Mouse (Mus musculus) kidney, adult 18-20 months (tissue): ENCODE data around the gene Yod1.

Experiments used
- DNase-seq: peaks from one replicate; pipeline ENCODE4 v3.0.0; 2021

The Yod1 gene

DNA sequence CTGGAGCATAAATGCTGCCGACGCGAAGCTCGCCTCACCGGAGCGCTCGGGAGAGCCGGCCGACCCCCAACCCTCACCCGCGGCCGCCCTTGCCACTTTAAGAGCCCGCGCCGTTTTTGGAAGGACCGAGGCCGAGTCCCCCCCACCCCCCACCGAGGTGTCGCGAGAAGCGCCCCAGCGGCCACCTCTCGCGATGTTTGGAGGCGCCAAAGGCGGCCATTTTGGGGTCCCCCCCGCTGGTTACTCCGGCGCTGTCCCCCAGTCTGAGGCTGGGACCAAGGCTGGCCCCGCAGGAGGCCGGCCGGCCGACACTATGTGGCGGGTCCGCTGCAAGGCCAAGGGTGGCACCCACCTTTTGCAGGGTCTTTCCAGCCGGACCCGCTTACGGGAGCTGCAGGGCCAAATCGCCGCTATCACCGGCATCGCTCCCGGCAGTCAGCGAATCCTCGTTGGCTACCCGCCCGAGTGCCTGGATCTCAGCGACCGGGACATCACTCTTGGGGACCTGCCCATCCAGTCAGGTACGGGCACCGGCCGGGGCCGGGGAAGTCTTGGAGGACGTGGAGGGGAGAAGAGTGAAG, at the start of gene Yod1:
TSS of gene Yod1 (plus strand) at position 37 of the 581 bp plus-strand sequence.
- DNase-seq, result peak; percentile 92

DNA sequence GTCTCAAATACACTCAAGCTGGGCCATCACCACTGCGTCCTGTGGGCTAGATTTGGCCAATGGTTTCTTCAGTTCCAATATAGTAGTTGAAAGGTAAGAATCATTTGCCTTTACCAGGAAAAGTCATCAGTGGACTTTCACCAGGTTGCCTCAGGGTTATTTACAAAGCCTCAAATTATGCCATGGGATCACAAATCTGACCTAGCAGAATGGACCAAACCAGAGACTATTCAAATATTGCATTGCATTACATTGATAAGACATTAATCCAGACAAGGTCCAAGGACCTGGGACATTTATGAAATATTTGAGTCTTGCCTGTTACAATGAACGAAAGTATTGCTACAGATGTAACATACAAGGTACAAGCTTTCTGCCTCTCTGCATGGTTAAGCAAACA, 38.6 kb upstream of the Yod1 start:
- no peak for DNase-seq

DNA sequence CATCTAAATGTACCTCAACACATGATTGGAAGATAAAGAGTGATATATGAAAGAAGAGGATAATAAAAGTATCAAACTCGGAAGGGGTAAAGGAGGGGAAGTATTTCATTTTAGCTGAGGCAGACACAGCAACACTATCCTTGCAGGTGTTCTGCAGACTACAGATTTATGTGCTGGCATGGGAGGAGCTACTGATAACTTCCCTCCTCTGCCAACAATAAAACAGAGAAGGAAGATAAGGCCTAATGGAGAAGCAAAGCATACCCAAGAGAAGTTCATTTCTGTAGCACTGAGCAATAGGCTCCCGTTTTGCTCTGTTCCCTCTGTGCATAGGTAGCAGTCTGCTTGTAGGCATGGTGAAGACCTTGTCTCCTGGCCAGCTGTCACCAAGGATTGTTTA, 36.1 kb upstream of the Yod1 start:
- no peak for DNase-seq

DNA sequence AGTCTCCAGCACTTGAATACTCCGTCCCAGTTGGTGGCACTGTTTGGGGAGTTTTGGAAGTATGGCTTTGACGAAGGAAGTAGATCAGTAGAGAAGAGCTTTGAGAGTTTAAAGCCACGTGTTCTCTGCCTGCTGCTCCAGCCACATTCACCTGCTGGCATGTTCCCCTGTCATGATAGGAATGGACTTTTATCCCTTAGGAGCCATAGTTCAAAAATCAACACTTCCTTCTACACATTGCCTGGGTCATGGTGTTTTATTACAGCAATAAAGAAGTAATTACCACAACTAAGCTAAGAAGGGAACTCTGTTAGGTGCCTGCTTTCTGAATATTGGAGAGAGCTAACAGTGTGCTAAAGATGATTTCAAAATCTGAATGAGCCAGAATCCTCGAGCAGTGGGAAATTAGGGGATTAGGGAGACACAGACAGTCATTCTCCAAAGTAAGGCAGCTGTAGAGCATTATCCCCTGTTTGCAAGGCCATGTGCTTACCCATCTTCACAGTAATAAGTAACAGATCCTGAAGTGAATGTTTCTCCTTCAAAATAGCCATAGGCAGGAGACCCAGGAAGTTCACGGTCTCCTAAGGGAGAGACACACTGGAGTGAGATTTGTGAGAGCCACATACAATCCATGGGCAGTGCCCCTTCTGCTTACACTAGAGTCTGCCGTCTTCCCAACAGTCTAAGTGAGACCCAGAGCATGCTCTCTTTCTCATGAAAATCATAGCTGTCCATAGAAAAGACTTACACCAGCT, 35.3 kb upstream of the Yod1 start:
- no peak for DNase-seq

DNA sequence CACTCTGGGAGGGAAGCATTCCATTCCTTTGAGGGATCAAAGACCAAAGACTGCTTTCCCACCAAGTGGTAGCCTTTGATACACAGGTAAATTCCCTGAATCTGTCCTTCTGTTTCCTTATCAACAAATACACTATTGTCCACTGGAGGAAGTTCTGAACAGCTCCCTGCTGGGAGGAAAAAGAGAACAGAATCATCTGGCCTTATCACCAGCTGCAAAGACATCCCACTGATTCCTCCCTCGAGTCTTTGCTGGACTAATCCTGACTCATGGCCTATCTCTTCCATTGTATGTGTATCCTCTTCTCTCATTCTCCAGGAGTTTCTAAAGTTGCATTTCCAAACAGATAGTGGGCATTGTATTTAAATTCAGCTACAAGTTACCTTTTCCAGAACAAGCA, 33.2 kb upstream of the Yod1 start:
- DNase-seq, result no peak

DNA sequence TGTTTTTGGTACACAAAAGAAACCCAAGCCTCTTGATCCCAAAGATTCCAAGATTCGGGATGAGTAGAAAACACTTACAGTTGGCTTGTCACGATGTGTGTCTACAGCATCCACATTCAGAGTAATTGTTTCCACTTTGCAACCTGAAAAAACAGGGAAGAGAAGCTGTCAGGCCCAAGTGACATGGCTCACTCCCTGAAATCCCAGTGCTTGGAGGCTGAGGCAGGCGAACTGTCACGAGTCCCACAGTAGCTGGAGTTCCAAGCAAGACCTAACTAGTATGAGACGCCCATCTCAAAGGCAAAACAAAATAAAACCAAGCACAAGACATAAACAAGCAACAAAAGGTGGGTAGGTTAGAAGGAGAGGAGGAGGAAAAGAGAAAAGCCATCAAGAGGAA, 18.5 kb upstream of the Yod1 start:
- no peak for DNase-seq

DNA sequence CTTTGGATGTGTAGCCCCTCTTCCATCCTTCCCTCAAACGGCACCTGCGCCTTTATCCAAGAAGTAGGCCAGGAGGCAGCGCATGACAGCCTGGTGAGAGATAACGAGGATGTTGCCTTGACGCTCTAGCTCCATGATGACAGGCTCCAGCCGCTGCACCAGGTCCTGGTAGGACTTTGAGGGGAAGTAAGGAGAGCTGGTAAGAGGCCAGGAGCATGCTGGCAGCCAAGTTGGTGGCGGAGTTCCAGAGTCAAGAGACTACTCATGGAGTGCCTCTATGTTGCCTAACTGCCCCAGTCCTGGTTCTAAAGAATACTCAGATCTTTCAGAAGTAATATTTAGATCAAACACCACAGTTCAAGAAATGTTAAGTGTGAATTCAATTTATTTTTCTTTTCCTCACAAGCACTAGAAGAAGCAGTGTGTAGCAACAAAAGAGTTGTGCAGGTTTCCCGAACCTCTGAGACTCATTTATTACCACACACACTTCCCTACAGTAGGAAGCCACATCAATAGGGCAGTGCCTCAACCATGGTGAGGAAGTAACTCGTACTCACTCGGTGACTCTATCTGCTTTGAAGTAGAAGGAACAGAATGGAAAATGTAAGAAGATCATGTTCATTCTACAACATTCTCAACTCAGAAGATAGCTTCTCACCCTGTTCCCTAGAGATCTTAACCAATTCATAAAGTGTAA, 17.0 kb upstream of the Yod1 start:
- DNase-seq, result no peak

DNA sequence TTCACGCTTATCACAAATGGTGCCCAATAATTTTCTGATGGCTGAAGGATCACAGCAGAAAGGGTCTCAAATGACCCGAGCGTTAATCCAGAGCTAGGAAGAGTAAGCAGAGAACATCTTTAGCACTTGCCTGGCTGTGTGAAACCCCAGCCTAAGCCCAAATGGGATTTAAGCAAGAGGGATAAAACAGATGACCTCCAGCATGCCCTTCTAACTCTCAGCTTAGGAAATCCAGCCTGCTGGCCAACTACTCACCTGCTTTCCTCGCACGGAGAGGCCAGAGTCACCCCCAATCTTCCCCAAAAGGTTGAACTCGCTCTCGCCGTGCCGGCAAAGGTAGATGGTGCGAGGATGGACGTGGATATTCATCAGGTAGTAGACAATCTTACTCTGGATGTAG, 15.2 kb upstream of the Yod1 start:
- no peak for DNase-seq

DNA sequence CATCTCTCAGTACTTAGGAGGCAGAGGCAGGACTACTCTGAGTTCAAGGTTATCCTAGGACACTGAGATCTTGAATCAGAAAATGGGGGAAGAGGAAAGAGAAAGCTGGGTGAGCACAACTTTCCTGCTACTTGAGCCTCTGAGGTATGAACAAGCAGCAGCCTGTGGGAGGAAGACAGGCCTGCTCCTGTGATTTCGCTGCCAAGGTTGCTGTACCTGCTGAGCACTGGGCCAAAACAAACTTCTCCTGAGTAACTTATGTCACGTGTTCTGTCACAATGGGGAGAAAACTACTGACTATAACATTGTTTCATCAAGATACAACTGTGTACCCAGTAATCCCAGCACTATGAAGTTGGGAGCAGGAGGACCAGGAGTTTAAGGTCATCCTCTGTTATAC, 13.5 kb upstream of the Yod1 start:
- DNase-seq, result no peak

DNA sequence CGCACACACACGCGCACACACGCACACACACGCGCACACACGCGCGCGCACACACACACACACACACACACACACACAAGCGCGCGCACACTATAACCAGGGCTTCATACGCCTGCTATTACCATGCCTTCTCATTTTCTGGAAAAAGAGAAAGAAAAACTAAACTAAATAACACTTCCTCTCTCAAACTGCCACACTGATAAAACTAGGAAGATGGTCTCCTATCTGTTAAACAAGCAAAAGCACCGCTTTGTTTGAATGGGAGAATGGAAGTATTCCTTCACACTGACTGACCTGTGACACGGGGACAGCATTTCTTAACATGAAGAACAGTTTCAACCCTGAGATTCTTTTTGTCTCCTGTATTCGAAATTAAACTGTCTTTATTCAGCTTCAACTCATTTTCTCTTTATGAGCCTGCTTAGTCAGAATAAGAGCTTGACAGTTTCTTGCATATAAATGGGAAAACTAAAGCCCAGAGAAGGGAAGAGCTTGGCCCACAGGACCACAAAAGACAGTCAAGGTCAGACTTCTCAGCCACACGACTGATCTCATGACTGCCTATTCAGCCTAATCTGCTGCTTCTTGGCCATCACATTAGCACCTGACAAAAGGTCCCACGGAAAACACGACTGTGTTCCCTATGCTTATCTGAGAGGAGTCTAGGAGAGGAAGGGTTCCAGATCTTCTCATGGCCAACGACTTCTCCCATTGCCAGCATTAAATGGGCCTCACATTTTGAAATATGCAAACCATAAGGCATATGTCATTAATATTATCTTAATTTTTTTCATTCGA, 6.6 kb upstream of the Yod1 start:
- DNase-seq, result no peak

DNA sequence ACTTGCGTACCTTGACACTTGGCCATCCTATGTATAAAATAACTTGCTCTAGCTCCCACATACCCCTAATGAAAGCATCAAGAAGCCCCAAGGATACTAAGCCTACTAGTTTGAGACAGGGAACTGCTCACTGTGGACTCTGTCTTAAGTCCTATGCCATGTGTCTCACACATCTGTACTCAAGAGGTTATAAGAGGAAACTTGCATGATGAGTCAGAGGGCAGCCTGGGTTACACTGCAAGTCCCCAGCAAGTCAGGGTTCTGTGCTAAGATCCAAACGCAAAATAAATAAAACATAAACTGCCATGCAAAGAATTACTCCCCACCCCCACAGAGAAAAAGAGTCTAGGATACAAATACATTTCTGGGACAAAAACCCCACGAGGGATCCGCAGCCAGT, 3.1 kb upstream of the Yod1 start:
- DNase-seq, result no peak

DNA sequence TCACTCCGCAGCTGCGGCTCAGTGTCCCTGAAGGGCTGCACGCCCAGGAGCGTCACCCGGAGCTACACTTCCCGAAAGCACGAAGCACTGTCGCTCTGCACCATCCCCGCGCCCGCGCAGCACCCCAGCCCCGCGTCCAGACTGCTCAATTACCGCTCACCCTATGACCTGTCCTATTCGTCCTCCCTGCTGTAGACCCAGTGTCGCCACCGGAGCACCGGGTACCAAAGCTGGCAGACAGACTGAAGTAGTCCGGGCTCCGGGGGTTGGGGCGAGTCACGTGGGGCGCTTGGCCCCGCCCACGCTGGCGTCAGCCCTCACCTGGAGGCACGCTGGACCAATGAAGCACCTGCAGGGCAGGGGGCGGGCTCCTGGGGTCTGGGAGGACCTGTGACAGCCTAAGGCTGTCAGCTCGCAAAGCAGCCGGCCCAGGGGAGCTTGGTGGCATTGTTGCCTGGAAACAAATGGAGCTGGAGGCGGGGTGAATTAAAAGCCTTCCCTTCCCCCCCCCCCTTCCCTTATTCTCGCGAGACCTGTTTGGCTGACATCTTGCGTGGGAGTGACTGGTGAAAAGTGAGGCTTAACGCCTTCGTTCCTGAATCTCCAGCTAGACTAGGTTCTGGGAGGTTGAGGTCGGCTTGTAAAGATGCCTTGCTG, 1.4 kb upstream of the Yod1 start, which contains the start of gene Gm29427:
TSS of gene Gm29427 (minus strand) at position 239 of the 657 bp plus-strand sequence.
- DNase-seq, result peak; percentile 98

DNA sequence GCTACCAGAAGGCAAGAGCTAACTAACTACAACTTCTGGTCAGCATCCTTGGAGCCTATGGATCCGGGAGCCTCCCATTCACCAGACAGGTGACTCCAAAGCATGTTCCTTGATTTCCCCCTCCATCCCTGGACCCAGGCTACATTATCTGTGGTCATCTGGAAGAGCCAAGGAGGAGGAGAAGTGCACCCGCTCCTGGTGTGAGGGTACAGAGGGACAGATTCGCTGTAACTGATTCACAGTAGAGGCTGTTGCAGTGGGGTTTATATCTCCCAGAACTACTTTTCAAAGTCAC, 962 bp upstream of the Yod1 start:
- no peak for DNase-seq

DNA sequence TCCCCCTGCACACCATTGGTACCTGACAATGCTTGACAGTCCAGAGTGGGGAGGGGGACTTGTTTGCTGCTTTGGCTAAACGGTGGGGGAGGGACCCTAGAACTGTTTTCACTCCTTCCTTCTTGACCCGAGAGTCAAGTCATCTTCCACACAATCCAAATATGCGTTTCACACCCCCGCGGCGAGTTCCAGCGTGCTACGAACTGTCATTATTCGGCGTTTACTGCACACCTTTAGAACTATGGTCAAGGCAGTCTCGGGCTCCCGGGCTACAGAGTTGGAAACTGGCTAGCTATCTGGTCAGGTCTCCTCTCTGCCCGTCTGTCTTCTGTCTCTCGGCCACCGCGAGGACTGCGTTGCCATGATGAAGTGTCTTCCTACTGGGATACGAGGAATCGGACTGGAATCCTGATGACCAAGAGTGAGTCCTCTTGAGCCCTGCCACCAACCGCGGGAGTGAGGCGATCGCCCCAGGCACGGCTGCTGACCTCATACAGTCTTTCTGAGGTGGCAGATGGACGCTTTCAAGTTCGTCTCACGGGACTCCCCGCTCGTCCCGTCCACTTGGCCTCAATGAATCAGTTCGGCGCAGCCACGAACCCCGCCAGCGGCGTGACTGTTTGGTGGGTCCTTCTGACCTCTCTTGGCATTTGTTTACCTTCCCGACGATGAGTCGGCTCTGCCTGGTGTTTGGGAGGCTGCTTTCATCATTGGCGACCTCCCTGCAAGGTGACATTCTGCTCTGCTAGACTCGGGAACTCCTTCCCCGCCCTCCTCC, 425 bp upstream of the Yod1 start:
- no peak for DNase-seq

DNA sequence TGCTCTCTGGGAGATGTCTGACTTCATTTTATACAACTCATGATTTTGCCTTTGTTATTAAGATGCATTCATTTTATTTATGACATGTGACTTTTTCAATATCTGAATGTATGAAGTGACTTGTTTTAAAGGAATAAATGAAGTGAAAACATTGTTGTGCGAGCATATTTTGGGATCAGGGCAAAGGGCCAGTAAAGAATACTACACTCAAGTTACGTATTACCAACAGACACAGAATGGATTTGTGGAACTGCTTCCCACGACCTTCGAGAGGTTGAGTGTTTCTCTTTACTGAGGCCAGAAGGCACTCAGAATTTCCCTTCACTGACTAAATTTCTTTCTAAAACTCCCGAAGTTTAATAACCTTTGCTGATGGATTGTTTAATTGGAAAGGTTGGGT, 7.1 kb downstream of the Yod1 start:
- DNase-seq, result no peak

DNA sequence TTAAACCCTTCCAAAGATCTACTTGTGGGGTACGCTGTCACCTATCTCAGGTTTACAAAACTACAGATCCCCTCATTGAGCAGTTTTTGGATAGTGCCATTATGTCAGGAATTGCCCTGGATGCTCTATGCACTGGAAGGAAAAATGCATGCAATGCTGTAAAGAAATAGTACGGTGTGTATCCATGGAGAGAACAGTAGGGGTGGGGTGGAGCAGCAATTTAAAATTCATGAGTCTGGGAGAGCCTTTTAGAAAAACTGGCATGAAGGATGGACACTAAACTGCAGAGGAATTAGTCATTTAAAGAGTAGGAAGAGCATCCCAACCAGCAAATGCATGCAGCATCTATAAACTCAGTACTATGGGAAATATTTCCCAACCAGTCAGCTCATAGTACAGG, 9.3 kb downstream of the Yod1 start:
- no peak for DNase-seq

DNA sequence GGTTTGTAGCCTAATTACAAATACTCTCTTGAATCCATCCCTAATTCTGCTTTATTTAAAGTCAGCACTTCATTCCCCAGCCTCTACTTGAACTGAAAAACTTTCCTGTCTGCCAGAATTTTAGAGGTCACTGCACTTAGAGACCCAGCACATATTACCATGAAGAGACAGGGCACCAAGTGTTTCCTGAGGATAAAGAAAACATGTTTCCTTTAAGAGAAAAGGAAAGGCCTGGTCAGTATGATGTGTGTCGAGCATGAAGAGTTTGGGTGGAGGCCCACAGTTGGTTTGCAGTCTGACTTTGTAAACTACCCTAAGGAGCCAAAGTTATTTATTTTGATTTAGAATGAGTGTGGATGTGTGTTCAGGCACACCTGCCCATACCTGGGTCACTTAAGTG, 10.9 kb downstream of the Yod1 start:
- no peak for DNase-seq

DNA sequence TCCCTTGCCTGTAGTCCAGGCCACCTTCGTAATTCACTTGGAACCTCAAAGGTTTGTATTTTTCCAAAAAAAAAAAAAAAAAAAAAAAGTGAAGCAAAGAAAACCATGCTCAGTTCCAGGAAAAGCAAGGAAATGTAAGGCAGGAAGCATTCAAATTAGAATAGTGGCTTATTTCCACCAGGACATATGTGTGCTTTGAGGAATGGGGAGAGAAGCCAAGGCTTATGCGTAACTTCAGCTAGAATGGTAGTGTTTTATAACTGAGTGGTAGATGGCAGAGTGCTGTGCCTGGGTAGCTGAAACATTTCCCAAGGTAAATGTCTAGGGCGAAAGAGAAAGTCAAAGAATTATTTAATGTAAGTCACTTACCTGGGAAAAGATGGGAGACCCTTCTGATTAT, 11.6 kb downstream of the Yod1 start:
- no peak for DNase-seq

DNA sequence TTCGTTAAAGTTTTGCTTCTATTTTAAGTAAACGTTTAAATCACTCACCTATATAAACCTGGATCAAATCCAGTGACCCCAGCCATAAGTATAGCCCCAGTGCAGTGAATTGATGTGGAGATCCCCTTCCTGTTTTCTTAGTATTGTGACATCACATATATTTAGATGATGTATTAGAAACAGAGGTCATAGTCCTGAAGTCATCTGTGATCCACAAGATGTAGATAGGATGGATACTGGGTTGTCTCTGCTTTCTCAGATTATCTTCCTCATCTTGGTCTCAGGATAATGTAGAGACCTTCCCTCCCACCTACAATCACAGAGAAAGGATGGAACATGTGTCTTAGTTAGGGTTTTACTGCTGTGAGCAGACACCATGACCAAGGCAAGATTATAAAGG, 12.0 kb downstream of the Yod1 start, which contains the start of gene Pfkfb2:
TSS of gene Pfkfb2 (minus strand) at position 101 of the 400 bp plus-strand sequence.
- no peak for DNase-seq

DNA sequence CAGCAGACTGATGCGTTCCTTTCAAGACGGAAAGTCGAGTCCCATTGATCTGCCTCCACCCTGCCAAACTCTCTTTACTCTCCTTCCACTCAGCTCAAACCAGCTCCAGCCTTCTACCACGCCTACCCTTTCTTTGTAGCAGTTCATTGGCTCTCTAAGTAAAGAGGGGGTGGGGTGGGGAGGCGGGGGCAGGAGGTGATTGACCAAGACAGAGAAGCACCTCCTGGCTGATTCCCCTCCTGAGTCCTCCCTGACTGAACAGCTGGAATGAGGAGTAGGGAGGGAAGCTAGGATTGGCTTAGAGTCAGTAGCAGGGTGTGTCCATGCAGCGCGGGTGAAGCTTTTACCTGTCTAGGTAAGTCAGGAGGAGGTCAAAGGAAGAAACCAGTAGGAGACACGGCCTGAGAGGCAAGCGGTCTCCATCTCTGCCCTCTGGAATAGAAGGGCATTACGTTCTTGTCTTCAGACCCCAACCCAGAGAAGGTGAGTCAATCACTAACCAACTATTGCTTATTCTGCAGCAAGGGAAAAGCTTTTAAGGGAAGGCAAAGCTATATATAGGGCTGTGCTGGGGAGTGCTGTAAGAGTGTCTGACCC, 14.7 kb downstream of the Yod1 start, which contains the start of gene AA986860:
TSS of gene AA986860 (plus strand) at position 236 of the 597 bp plus-strand sequence.
- peak; percentile 65 for DNase-seq
